Mouse (Mus musculus) intestine, postnatal 0 days (tissue): ENCODE results near the gene Klrb1a. TPM values are rescaled to one million over a fixed set of nuclear protein-coding genes. Genes with fewer than 3 reads are reported as not detected.

ENCODE experiments used
- ATAC-seq: fragments of 200-750 bp; cut with Nextera tagmentation; 2 replicates; pipeline ENCODE4 v1.8.0; 2017; ENCODE audit warnings: mild to moderate bottlenecking, moderate TSS enrichment, moderate library complexity
- H3K27ac ChIP-seq: fragments of 300-500 bp; sonication (generic); 2 replicates; pipeline ENCODE4 v1.5.1; 2014; ENCODE audit warnings: mild to moderate bottlenecking, low read depth, low read length, moderate library complexity
- H3K27me3 ChIP-seq: fragments of 300-500 bp; sonication (generic); replicated peaks from 2 replicates; pipeline ENCODE4 v1.6.1; 2014; ENCODE audit warnings: low read length, mixed read lengths; ENCODE audit not compliant: control insufficient read depth, insufficient read depth
- H3K36me3 ChIP-seq: fragments of 300-500 bp; sonication (generic); 2 replicates; pipeline ENCODE4 v1.6.1; 2014; ENCODE audit warnings: mild to moderate bottlenecking, moderate library complexity; ENCODE audit not compliant: control insufficient read depth, insufficient read depth
- H3K4me1 ChIP-seq: fragments of 300-500 bp; sonication (generic); replicated peaks from 2 replicates; pipeline ENCODE4 v1.6.1; 2014; ENCODE audit warnings: antibody characterized with exemption, low read length, mixed read lengths; ENCODE audit not compliant: control insufficient read depth, insufficient read depth
- H3K4me2 ChIP-seq: fragments of 300-500 bp; sonication (generic); replicated peaks from 2 replicates; pipeline ENCODE4 v1.6.1; 2014; ENCODE audit warnings: low read depth, mild to moderate bottlenecking, moderate library complexity
- H3K4me3 ChIP-seq: fragments of 300-500 bp; sonication (generic); 2 replicates; pipeline ENCODE4 v1.5.1; 2014; ENCODE audit warnings: low read depth, low read length
- H3K9ac ChIP-seq: fragments of 300-500 bp; sonication (generic); 2 replicates; pipeline ENCODE4 v1.6.1; 2014; ENCODE audit warnings: mild to moderate bottlenecking, low read depth, low read length
- H3K9me3 ChIP-seq: fragments of 300-500 bp; sonication (generic); 2 replicates; pipeline ENCODE4 v1.6.1; 2016; ENCODE audit warnings: mixed run types; ENCODE audit not compliant: control insufficient read depth
- CTCF ChIP-seq: sonication (generic); IDR thresholded peaks from 2 replicates; pipeline ENCODE4 v1.5.1; 2016; ENCODE audit warnings: low read depth, mild to moderate bottlenecking, control low read depth, antibody characterized with exemption, moderate library complexity
- WGBS: fragments of 180-500 bp; shearing (Covaris S2); extraction: QIAGEN DNeasy Blood & Tissue Kit; methylation state at CpG from one replicate; pipeline ENCODE4 v1.1.7; 2014; 5-methylcytosine and 5-hydroxymethylcytosine counted together
- polyA plus RNA-seq: library from polyadenylated mRNA; unstranded; fragments of >200 nt; fragmentation: Nextera tagmentation; extraction: Ambion mirVana; gene quantifications from 2 replicates; pipeline ENCODE4 v1.2.1, GENCODE M21; 2015

Gene Klrb1a
- polyA plus RNA-seq, 1 experiment from 2014 or later = not detected

GRCm38 (mm10) chr6:128589426-128589825 is 33.9 kb downstream of the Klrb1a start:
- no peaks in the 10 kb centered on the region for H3K9me3 ChIP-seq
- no peak for ATAC-seq
- no peaks in the 10 kb centered on the region for H3K4me1 ChIP-seq
- 40% methylated on average over 4 of the region's 4 CpGs for WGBS
- H3K9ac ChIP-seq = no peak overlapping the region
- H3K36me3 ChIP-seq = no peaks in the 10 kb centered on the region
- TF ChIP-seq CTCF = no peak
- H3K27ac ChIP-seq = no peak overlapping the region
- H3K4me3 ChIP-seq = no peak overlapping the region
- H3K27me3 ChIP-seq = no peaks in the 10 kb centered on the region
- H3K4me2 ChIP-seq = no peak overlapping the region

GRCm38 (mm10) chr6:128587619-128588018 is 35.7 kb downstream of the Klrb1a start:
- 64% methylated on average over 6 of the region's 6 CpGs for WGBS
- Histone ChIP-seq H3K4me2 (no peak overlapping the region), H3K27ac (no peak overlapping the region), H3K36me3 (no peaks in the 10 kb centered on the region), H3K9me3 (no peaks in the 10 kb centered on the region), H3K9ac (no peak overlapping the region), H3K4me1 (no peaks in the 10 kb centered on the region), H3K27me3 (no peaks in the 10 kb centered on the region), H3K4me3 (no peak overlapping the region)
- ATAC-seq = no peak
- no peak for TF ChIP-seq CTCF

- Histone ChIP-seq H3K4me1 (no peaks in the 10 kb centered on the region), H3K9me3 (no peaks in the 10 kb centered on the region), H3K9ac (no peak overlapping the region), H3K27ac (no peak overlapping the region), H3K4me2 (no peak overlapping the region), H3K36me3 (no peaks in the 10 kb centered on the region), H3K27me3 (no peaks in the 10 kb centered on the region), H3K4me3 (no peak overlapping the region)
- WGBS = 82% methylated on average over 11 of the region's 11 CpGs
- no peak for ATAC-seq
- TF ChIP-seq CTCF = no peak
Measured at GRCm38 (mm10) chr6:128585642-128586245, 37.6 kb downstream of the Klrb1a start.

- no peaks in the 10 kb centered on the region for H3K9me3 ChIP-seq
- no peak overlapping the region for H3K27ac ChIP-seq
- peak overlapping the region; percentile 37 for H3K4me2 ChIP-seq
- no peaks in the 10 kb centered on the region for H3K4me1 ChIP-seq
- no peaks in the 10 kb centered on the region for H3K36me3 ChIP-seq
- TF ChIP-seq CTCF = peak; percentile 72
- ATAC-seq = no peak
- no peak overlapping the region for H3K9ac ChIP-seq
- no peaks in the 10 kb centered on the region for H3K27me3 ChIP-seq
- no peak overlapping the region for H3K4me3 ChIP-seq
- 24% methylated on average over 10 of the region's 10 CpGs for WGBS
Measured at GRCm38 (mm10) chr6:128584070-128584660, 39.2 kb downstream of the Klrb1a start.

GRCm38 (mm10) chr6:128581508-128581907 is 41.8 kb downstream of the Klrb1a start, which contains the start of gene A2ml1:
Gene A2ml1 (minus strand): TSS chr6:128581608.
- TF ChIP-seq CTCF = no peak

GRCm38 (mm10) chr6:128577301-128577700 is 46.0 kb downstream of the Klrb1a start:
- ATAC-seq = no peak
- Histone ChIP-seq H3K4me3 (no peak overlapping the region), H3K27me3 (no peaks in the 10 kb centered on the region), H3K9ac (no peak overlapping the region), H3K4me2 (no peak overlapping the region), H3K9me3 (no peaks in the 10 kb centered on the region), H3K36me3 (no peaks in the 10 kb centered on the region), H3K4me1 (no peaks in the 10 kb centered on the region), H3K27ac (no peak overlapping the region)
- 77% methylated on average over 9 of the region's 9 CpGs for WGBS
- no peak for TF ChIP-seq CTCF

More at GRCm38 (mm10) chr6:128581508-128581907, 41.8 kb downstream of the Klrb1a start, which contains the start of gene A2ml1:
- Histone ChIP-seq H3K27me3 (no peaks in the 10 kb centered on the region), H3K9me3 (no peaks in the 10 kb centered on the region), H3K36me3 (no peaks in the 10 kb centered on the region), H3K9ac (no peak within 1 kb of the TSS), H3K27ac (no peak within 1 kb of the TSS), H3K4me2 (no peak within 1 kb of the TSS), H3K4me3 (no peak within 1 kb of the TSS), H3K4me1 (no peaks in the 10 kb centered on the region)
- ATAC-seq = no peak
- 65% methylated on average over 11 of the region's 11 CpGs for WGBS
